Mouse (Mus musculus): ENCODE results near the gene Gm15127. TPM values are rescaled to one million over a fixed set of nuclear protein-coding genes. Genes with fewer than 3 reads are reported as not detected.
"Not testable (repeated sequence)": the region's sequence is repeated elsewhere in the genome, so short reads cannot be mapped to it uniquely, and the experiment has no call there.

The Gm15127 gene
- total RNA-seq (2015; ENCODE audit: low replicate concordance) (not detected in 2 replicates), total RNA-seq (2017; ENCODE audit: low replicate concordance) (not detected in 2 replicates)

DNA sequence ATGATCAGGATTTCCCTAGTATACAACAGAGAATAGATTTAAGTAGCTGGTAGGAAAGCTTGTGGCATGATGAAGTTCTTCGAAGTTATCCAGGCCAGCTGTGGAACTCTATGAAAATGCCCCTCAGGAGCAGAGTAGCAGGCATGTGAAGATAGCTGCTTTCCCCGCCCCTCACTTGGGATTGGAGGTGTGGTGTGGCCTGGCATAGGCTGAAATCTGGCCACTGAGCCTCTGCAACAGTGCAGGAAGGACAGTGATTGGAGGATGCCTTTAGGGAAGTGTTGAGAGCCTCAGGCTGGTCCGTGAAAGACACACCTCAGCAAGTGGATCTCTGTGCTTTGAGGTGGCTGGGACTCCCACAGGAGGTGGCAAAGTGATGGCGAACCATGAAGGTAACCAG is at the start of gene Gm15127:
TSS of gene Gm15127 (plus strand) at position 301 of the 400 bp plus-strand sequence.
- not testable (repeated sequence) for ATAC-seq (replicated peaks; ENCODE audit: low FRiP score, poor library complexity, severe bottlenecking)

DNA sequence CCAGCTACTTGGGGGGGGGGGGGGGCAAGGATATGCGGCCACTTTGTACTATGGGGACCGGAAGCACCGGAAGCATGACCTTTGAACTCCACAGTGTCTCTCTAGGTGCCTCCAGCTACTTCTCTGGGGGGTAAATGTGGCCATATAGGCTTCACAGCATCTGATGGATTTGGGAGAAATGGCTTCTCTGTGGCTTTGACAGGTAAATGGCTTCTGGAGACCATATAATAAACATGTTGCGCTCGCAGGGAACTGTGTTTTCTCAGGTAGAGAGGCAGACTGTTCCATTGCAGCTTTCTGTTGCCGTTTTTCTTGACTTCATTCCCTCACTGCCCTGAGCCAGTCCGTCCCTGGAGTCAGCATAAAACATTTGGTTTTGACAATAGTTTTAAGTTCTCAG is 48.3 kb upstream of the Gm15127 start, which contains the start of gene Gm8334:
TSS of gene Gm8334 (minus strand) at position 101 of the 400 bp plus-strand sequence.
- ATAC-seq (replicated peaks; ENCODE audit: low FRiP score, poor library complexity, severe bottlenecking): not testable (repeated sequence)

DNA sequence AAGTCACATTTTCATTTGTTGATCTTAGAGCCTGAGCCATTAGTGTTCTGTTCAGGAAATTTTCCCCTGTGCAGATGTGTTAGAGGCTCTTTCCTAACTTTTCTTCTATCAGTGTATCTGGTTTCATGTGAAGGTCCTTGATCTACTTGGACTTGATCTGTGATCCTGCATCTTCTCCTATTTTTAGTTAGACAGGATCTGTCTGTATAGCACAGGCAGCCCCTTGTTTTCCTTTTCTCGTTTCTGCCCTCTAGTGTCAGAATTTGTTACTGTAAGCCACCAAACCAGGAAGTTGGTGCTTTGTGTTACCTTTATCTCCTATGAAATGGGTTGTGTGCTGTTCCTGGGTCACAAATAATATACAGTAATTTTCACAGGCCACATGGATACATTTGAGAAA is 12.9 kb downstream of the Gm15127 start:
- not testable (repeated sequence) for ATAC-seq (replicated peaks; ENCODE audit: low FRiP score, poor library complexity, severe bottlenecking)

Other genes starting within 250 kb of the Gm15127 start
- not detected in 2 replicates for gene Gm15114, start 174.6 kb upstream of the Gm15127 start, total RNA-seq (2015; ENCODE audit: low replicate concordance)
- gene Gm15114, start 174.6 kb upstream of the Gm15127 start, total RNA-seq (2017; ENCODE audit: low replicate concordance): not detected in 2 replicates
- not detected in 2 replicates for gene Gm8334, start 48.4 kb upstream of the Gm15127 start, total RNA-seq (2015; ENCODE audit: low replicate concordance)
- gene Gm8334, start 48.4 kb upstream of the Gm15127 start, total RNA-seq (2017; ENCODE audit: low replicate concordance): not detected in 2 replicates
- gene Luzp4, start 194.0 kb downstream of the Gm15127 start, total RNA-seq (2015; ENCODE audit: low replicate concordance): not detected in 2 replicates
- gene Luzp4, start 194.0 kb downstream of the Gm15127 start, total RNA-seq (2017; ENCODE audit: low replicate concordance): not detected in 2 replicates

Measured in erythroblast, adult 5-6 weeks (primary cell).